Mouse (Mus musculus): ENCODE results near the gene Npas3. TPM values are rescaled to one million over a fixed set of nuclear protein-coding genes. Genes with fewer than 3 reads are reported as not detected.

Gene Npas3
- polyA plus RNA-seq, 1 experiment = not detected

DNA sequence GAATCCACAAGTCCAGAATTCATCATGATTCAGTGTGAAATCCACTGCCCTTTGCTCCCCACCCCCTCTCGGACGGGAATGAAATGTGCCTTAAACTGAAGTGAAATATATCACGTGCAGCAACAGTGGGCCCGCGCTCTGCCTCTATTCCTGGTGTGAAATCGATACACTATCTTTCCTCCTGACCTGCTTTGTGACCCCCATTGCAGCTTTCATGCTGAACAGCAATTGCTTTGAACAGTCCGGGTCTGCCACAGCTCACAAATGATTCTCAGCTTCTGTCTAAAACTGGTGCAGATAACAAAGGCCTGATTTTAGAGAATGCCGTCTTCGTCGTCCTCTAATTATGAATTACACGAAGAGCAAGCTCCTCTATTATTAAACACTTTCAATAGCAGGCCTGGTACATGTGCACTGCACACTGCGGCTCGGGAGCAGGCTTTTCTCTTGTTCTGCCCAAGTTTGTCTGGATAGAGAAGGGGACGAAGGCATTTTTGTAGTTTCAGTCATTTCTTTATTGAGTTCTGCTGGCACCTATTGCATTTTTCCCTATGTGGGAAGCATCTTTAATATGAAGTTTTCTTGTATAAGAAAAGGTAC, 90.0 kb downstream of the Npas3 start:
- Histone ChIP-seq H3K27me3 (ENCODE audit: control insufficient read depth) (no peaks in the 10 kb centered on the region), H3K36me3 (ENCODE audit: control insufficient read depth) (no peaks in the 10 kb centered on the region), H3K9me3 (ENCODE audit: control insufficient read depth, low read length) (no peaks in the 10 kb centered on the region), H3K4me3 (replicated peaks) (no peak overlapping the region), H3K4me1 (ENCODE audit: control insufficient read depth) (no peaks in the 10 kb centered on the region)
- no peak for TF ChIP-seq TAL1 (IDR thresholded peaks at IDR 0.05; ENCODE audit: low read length)
- no peak for TF ChIP-seq GATA1 (IDR thresholded peaks at IDR 0.05; ENCODE audit: low read length)

DNA sequence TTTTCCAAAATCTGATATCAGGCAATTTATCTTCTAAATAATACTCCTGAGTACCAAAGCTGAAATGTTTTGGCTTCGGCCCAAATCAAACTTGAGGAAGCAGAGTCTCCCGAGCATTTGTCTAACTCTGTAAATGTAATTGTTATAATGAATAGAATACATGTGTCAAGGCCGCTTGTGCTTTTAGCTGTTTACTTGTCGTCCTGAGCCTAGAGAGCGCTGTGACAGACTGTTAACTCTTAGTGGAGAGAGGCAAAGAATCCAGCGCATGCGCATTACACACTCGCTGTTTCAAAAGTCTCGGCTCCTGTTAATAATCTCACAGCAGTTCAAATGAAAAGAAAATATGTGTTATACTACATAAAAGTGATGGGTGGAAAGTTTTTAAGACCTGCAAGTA, 94.3 kb downstream of the Npas3 start:
- TF ChIP-seq GATA1 (IDR thresholded peaks at IDR 0.05; ENCODE audit: low read length) (no peak), TAL1 (IDR thresholded peaks at IDR 0.05; ENCODE audit: low read length) (no peak)
- Histone ChIP-seq H3K4me3 (replicated peaks) (no peak overlapping the region), H3K9me3 (ENCODE audit: control insufficient read depth, low read length) (no peaks in the 10 kb centered on the region), H3K4me1 (ENCODE audit: control insufficient read depth) (no peaks in the 10 kb centered on the region), H3K27me3 (ENCODE audit: control insufficient read depth) (no peaks in the 10 kb centered on the region), H3K36me3 (ENCODE audit: control insufficient read depth) (no peaks in the 10 kb centered on the region)

GRCm38 (mm10) chr12:53351860-53352259, 103.4 kb downstream of the Npas3 start:
- TF ChIP-seq TAL1 (IDR thresholded peaks at IDR 0.05; ENCODE audit: low read length) (no peak), GATA1 (IDR thresholded peaks at IDR 0.05; ENCODE audit: low read length) (no peak)
- Histone ChIP-seq H3K27me3 (ENCODE audit: control insufficient read depth) (no peaks in the 10 kb centered on the region), H3K36me3 (ENCODE audit: control insufficient read depth) (no peaks in the 10 kb centered on the region), H3K4me1 (ENCODE audit: control insufficient read depth) (no peaks in the 10 kb centered on the region), H3K9me3 (ENCODE audit: control insufficient read depth, low read length) (no peaks in the 10 kb centered on the region), H3K4me3 (replicated peaks) (no peak overlapping the region)

- no peaks in the 10 kb centered on the region for H3K9me3 ChIP-seq (ENCODE audit: control insufficient read depth, low read length)
- no peak overlapping the region for H3K4me3 ChIP-seq (replicated peaks)
- no peaks in the 10 kb centered on the region for H3K27me3 ChIP-seq (ENCODE audit: control insufficient read depth)
- H3K36me3 ChIP-seq (ENCODE audit: control insufficient read depth) = no peaks in the 10 kb centered on the region
- no peak for TF ChIP-seq TAL1 (IDR thresholded peaks at IDR 0.05; ENCODE audit: low read length)
- TF ChIP-seq GATA1 (IDR thresholded peaks at IDR 0.05; ENCODE audit: low read length) = no peak
- no peaks in the 10 kb centered on the region for H3K4me1 ChIP-seq (ENCODE audit: control insufficient read depth)
These were observed 117.3 kb downstream of the Npas3 start for GRCm38 (mm10) chr12:53365751-53366150.

- H3K4me3 ChIP-seq (replicated peaks) = no peak overlapping the region
- TF ChIP-seq GATA1 (IDR thresholded peaks at IDR 0.05; ENCODE audit: low read length) (no peak), TAL1 (IDR thresholded peaks at IDR 0.05; ENCODE audit: low read length) (no peak)
- no peaks in the 10 kb centered on the region for H3K4me1 ChIP-seq (ENCODE audit: control insufficient read depth)
- no peaks in the 10 kb centered on the region for H3K9me3 ChIP-seq (ENCODE audit: control insufficient read depth, low read length)
- H3K27me3 ChIP-seq (ENCODE audit: control insufficient read depth) = no peaks in the 10 kb centered on the region
- H3K36me3 ChIP-seq (ENCODE audit: control insufficient read depth) = no peaks in the 10 kb centered on the region
These were observed 136.4 kb downstream of the Npas3 start for GRCm38 (mm10) chr12:53384851-53385250.

GRCm38 (mm10) chr12:53405856-53406255, 157.4 kb downstream of the Npas3 start:
- Histone ChIP-seq H3K9me3 (ENCODE audit: control insufficient read depth, low read length) (no peaks in the 10 kb centered on the region), H3K27me3 (ENCODE audit: control insufficient read depth) (no peaks in the 10 kb centered on the region)
- TF ChIP-seq TAL1 (IDR thresholded peaks at IDR 0.05; ENCODE audit: low read length) (no peak), GATA1 (IDR thresholded peaks at IDR 0.05; ENCODE audit: low read length) (no peak)

DNA sequence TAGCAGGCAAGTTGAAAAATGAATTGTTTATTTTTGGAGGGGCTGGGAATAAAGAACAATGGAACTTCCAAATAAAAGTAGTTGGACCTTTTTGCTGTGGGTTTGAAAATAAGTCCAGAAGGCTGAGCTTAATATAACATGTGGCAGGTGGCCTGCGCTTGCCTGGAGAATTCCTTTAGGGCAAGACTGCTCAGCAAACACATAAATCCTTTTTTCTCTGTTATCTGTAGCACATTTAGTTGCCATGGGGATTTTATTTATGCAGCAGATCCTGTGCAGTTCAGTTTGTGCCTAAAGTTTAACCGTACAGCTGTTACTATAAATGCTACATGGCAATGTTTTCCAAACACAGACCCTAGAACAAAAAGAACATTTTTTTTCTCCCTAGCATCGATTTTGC, 159.3 kb downstream of the Npas3 start:
- no peak overlapping the region for H3K4me3 ChIP-seq (replicated peaks)
- TF ChIP-seq GATA1 (IDR thresholded peaks at IDR 0.05; ENCODE audit: low read length) = no peak
- no peak for TF ChIP-seq TAL1 (IDR thresholded peaks at IDR 0.05; ENCODE audit: low read length)
- H3K27me3 ChIP-seq (ENCODE audit: control insufficient read depth) = no peaks in the 10 kb centered on the region
- H3K9me3 ChIP-seq (ENCODE audit: control insufficient read depth, low read length) = no peaks in the 10 kb centered on the region
- no peaks in the 10 kb centered on the region for H3K36me3 ChIP-seq (ENCODE audit: control insufficient read depth)
- no peaks in the 10 kb centered on the region for H3K4me1 ChIP-seq (ENCODE audit: control insufficient read depth)

More at GRCm38 (mm10) chr12:53405856-53406255, 157.4 kb downstream of the Npas3 start:
- no peak overlapping the region for H3K4me3 ChIP-seq (replicated peaks)
- H3K36me3 ChIP-seq (ENCODE audit: control insufficient read depth) = no peaks in the 10 kb centered on the region
- H3K4me1 ChIP-seq (ENCODE audit: control insufficient read depth) = no peaks in the 10 kb centered on the region

- H3K36me3 ChIP-seq (ENCODE audit: control insufficient read depth) = no peaks in the 10 kb centered on the region
- H3K27me3 ChIP-seq (ENCODE audit: control insufficient read depth) = no peaks in the 10 kb centered on the region
- no peaks in the 10 kb centered on the region for H3K4me1 ChIP-seq (ENCODE audit: control insufficient read depth)
- no peak for TF ChIP-seq TAL1 (IDR thresholded peaks at IDR 0.05; ENCODE audit: low read length)
- no peak for TF ChIP-seq GATA1 (IDR thresholded peaks at IDR 0.05; ENCODE audit: low read length)
- H3K4me3 ChIP-seq (replicated peaks) = no peak overlapping the region
- no peaks in the 10 kb centered on the region for H3K9me3 ChIP-seq (ENCODE audit: control insufficient read depth, low read length)
These were observed 161.2 kb downstream of the Npas3 start for GRCm38 (mm10) chr12:53409711-53410110.

GRCm38 (mm10) chr12:53410647-53411046, 162.2 kb downstream of the Npas3 start:
- no peaks in the 10 kb centered on the region for H3K9me3 ChIP-seq (ENCODE audit: control insufficient read depth, low read length)
- TF ChIP-seq GATA1 (IDR thresholded peaks at IDR 0.05; ENCODE audit: low read length) (no peak), TAL1 (IDR thresholded peaks at IDR 0.05; ENCODE audit: low read length) (no peak)
- no peaks in the 10 kb centered on the region for H3K27me3 ChIP-seq (ENCODE audit: control insufficient read depth)
- no peaks in the 10 kb centered on the region for H3K4me1 ChIP-seq (ENCODE audit: control insufficient read depth)
- no peaks in the 10 kb centered on the region for H3K36me3 ChIP-seq (ENCODE audit: control insufficient read depth)
- no peak overlapping the region for H3K4me3 ChIP-seq (replicated peaks)

DNA sequence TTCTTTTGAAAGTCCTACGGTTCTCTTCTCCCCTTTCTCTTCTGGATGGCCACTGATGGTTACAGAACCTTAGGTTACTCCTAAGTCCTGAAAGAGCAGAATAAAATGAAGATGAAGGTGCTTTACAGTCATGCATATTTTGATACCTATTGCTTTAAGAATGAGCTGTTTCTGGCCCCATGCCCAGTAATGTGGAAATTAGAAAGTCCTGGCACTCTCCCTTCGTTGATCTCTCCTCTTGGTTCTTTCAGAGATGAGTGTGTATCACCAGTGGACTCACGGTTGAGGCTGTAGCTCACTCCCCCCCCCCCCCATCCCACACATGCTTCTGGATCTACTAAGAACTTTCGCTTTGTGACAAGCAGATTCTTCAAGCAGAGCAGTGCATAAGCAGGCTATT, 167.6 kb downstream of the Npas3 start:
- Histone ChIP-seq H3K27me3 (ENCODE audit: control insufficient read depth) (no peaks in the 10 kb centered on the region), H3K9me3 (ENCODE audit: control insufficient read depth, low read length) (no peaks in the 10 kb centered on the region), H3K36me3 (ENCODE audit: control insufficient read depth) (no peaks in the 10 kb centered on the region), H3K4me1 (ENCODE audit: control insufficient read depth) (no peaks in the 10 kb centered on the region), H3K4me3 (replicated peaks) (no peak overlapping the region)
- no peak for TF ChIP-seq GATA1 (IDR thresholded peaks at IDR 0.05; ENCODE audit: low read length)
